Mouse (Mus musculus): ENCODE measurements around the gene Igfn1.

Igfn1 gene

DNA sequence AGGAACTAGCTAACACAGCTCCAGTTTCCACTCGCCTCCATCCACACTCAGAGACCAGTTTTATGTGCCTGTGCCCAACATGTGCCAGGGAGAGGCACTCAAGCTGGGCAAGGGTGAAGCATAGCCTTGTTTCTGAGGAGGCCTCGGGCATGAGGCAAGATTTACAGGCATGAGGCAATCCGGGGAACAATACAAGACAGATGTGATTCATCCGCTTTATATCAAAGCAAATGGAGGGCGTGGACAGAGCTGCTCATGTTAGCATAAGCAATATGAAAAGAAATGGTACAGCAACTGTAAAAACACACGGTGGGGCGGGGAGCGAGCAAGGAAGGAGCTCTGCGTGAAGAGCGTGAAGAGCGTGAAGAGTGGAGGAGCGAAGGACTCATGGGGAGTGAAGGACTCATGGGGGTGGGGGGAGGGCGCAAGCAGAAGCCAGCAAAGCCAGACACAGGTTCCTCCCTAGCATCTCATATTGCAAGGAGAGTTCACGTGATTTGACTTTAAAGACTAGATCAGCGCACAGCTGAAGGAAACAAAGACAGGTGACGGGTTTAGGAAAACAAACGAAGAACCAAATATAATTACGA lies 72.3 kb downstream of the Igfn1 start:
- no peak for DNase-seq (ENCODE audit: low read depth, low spot score)

DNA sequence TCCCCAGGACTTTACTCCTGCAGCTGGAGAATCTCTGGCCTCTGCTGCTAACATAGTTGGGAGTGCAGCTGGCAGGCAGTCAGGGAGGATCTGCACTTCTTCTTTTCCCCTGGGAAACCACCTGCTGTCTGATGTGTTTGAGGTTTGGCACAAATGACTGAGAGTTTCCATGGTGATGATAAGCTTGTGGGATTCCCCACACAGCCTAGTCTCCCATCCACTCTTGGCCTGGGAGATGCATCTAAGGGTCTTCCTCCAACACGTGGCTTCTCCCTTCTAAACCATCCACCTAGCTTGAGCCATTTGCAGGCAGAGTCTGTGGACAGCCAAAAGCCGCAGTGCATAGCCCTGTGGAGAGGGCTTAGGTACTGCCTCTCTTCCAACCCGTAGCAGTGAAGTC lies 76.3 kb downstream of the Igfn1 start:
- DNase-seq (ENCODE audit: low read depth, low spot score): no peak

DNA sequence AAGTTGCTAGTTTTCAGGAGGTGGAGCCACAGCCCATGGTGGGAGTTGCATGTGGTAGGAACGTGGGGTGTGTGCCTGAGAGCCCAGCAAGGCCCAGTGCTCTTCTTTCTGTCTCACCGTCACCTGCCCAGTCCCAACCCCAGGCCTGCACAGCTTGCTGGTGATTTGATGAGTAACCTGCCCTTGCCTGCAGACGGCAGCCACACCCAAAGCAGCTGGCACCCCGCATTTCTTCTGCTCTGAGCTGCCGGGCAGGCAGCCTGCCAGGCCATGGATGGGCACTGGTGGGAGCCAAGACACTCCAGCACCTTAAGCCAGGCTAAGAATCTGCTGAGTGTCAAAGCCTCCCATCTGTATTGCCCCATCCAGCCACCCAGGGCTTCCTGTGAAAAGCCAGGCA lies 80.3 kb downstream of the Igfn1 start:
- no peak for DNase-seq (ENCODE audit: low read depth, low spot score)

GRCm38 (mm10) chr1:135924377-135924994 lies 81.7 kb downstream of the Igfn1 start:
- DNase-seq (ENCODE audit: low read depth, low spot score): no peak

DNA sequence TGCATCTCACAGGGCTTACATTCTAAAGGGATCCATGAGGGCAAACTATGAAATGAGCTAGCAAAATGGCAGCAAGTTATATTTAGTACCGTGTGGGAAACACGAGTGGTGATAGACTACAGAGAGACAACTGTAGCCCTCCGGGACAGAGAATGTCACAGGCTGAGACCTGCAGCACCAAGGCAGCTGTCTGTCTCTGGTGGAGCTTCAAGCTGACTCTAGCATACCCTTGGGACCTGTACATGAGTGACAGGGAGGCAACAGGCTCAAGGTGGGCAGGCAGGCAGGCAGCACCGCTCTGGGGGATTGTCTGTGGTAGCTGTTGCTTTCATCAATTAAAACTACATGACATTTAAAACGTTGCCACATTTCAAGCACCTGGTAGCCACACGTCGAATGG lies 82.9 kb downstream of the Igfn1 start:
- DNase-seq (ENCODE audit: low read depth, low spot score): no peak

- DNase-seq (ENCODE audit: low read depth, low spot score): no peak
Measured at GRCm38 (mm10) chr1:135918644-135919407, 87.3 kb downstream of the Igfn1 start, which contains the start of gene Pkp1. Pkp1 (minus strand) TSS chr1:135919207.

GRCm38 (mm10) chr1:135917206-135917605 lies 88.9 kb downstream of the Igfn1 start:
- DNase-seq (ENCODE audit: low read depth, low spot score): no peak

DNA sequence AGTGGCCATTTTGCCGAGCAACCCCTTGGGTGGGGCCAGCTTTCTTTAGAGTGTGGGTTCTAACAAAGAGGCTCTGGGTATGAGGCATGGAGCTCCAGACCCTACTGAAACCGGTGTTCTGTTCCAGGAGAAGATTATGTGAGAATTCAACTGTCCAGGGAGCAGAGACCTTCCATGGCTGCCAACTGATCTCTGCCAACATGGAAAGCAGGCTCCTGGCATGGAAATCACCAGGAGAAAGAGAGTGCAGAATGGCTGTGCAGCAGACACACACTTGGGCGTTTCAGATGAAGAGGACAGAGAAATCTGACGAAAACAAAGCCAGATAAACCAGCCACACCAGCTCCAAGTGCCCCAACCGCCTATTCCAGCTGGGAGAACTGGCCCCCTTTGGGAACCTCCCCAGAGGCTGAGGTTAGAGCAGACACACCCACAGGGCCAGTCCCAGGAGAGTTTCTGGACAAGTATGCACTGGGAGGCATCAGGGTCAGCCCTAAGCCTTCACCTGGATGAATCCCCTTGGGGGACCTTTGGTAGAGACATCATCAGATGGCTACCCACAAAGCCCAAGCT lies 89.6 kb downstream of the Igfn1 start:
- no peak for DNase-seq (ENCODE audit: low read depth, low spot score)

DNA sequence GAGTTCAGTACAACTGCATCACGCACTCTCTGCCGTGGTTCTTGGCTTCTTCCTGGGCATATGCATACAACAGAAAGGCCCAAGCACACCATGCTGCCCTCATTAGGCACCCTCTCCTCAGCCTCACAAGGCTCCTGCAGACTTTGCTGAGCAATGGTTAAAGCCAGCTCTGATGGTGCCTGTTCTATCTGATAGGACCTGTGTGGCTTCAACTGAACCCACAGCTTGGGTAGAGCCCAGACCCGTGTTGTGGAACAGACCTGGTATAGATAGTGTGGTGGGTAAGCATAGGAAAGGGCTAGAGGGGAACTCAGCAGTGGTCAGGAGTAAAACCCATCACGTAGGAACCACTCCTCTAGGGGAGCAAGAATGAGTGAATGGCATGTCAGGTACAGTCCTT lies 92.5 kb downstream of the Igfn1 start:
- no peak for DNase-seq (ENCODE audit: low read depth, low spot score)

DNA sequence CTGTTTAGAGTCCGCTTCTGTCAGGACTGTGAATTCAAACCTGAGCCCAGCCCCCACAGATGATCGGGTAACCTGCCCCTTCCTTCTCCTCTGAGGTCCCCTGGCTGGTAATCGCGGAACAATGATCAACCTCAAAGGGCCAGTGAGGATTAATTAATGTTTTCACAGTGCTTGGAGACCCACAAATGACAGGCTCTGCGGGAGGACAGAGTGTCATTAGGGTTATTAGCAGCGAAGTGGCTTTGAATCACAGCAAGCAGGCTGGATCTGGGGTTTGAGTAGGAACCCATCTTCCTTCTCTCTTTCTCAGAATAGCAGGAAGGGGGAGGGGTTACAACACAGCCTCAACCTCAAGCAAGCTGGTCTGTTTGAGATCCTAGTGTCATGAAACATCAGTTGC lies 96.8 kb downstream of the Igfn1 start:
- no peak for DNase-seq (ENCODE audit: low read depth, low spot score)

GRCm38 (mm10) chr1:135906736-135907135 lies 99.4 kb downstream of the Igfn1 start:
- DNase-seq (ENCODE audit: low read depth, low spot score): no peak

All from c-Kit-negative CD71-positive TER-119-positive erythroid progenitor cells, embryonic 14.5 days (primary cell).